Mouse (Mus musculus) bone marrow macrophage, adult 2 months (primary cell): ENCODE measurements at regions not wholly inside any gene's neighbourhood (a gene's known extent, or its start where the extent isn't known, plus 50 kb on each side); places are given as distances from the start of the nearest gene placed in this dataset.

ENCODE experiments used
- CTCF ChIP-seq: IDR thresholded peaks from 2 replicates; pipeline ENCODE4 v1.5.1; 2012; ENCODE audit warnings: low read depth, mild to moderate bottlenecking, low read length, moderate library complexity
- POLR2A ChIP-seq: IDR thresholded peaks from 2 replicates; pipeline ENCODE4 v1.6.1; 2012; ENCODE audit warnings: mild to moderate bottlenecking, low read depth, low read length, borderline replicate concordance

DNA sequence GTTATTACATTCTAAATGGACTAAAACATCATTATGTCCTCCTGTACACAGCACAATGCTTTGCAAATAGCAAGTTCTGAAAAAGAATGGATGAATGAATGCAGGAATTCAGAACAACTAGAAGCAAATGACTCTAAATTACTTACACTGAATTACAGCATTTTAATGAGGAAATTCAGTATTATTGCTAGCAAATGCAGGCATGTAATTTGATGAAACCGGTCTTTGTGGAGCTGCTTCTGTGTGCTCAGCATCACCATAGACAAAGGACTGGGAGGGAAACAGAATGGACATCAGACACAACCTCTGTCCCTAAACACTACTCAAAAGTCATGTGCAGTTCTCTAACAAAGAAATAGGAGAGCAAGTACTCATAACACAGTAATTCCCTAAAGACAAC lies 137.4 kb upstream of the Cdyl start:
- TF ChIP-seq POLR2A (no peak), CTCF (no peak)
